Mouse (Mus musculus) lung, embryonic 14.5 days (tissue): Measurements from ENCODE around the gene Atp11a. TPM values are rescaled to one million over a fixed set of nuclear protein-coding genes. Genes with fewer than 3 reads are reported as not detected.

ENCODE experiments used
- ATAC-seq: fragments of 200-750 bp; cut with Nextera tagmentation; 2 replicates; pipeline ENCODE4 v1.8.0; 2017; ENCODE audit warnings: mild to moderate bottlenecking, moderate TSS enrichment, moderate library complexity; ENCODE audit not compliant: insufficient read depth
- DNase-seq: peaks from one replicate; pipeline ENCODE4 v3.0.0-alpha.2; 2015
- H3K27ac ChIP-seq: fragments of 300-500 bp; sonication (generic); 2 replicates; pipeline ENCODE4 v1.5.1; 2014; ENCODE audit warnings: low read depth, mild to moderate bottlenecking, moderate library complexity
- H3K27me3 ChIP-seq: fragments of 300-500 bp; sonication (generic); 2 replicates; pipeline ENCODE4 v1.6.1; 2014; ENCODE audit warnings: low read length, control low read depth; ENCODE audit not compliant: insufficient read depth
- H3K36me3 ChIP-seq: fragments of 300-500 bp; sonication (generic); 2 replicates; pipeline ENCODE4 v1.6.1; 2014; ENCODE audit warnings: control low read depth; ENCODE audit not compliant: insufficient read depth
- H3K4me1 ChIP-seq: fragments of 300-500 bp; sonication (generic); 2 replicates; pipeline ENCODE4 v1.6.1; 2014; ENCODE audit warnings: antibody characterized with exemption, control low read depth; ENCODE audit not compliant: insufficient read depth
- H3K4me2 ChIP-seq: fragments of 300-500 bp; sonication (generic); 2 replicates; pipeline ENCODE4 v1.6.1; 2014; ENCODE audit warnings: mild to moderate bottlenecking
- H3K4me3 ChIP-seq: fragments of 300-500 bp; sonication (generic); 2 replicates; pipeline ENCODE4 v1.5.1; 2014; ENCODE audit warnings: low read depth, low read length
- H3K9ac ChIP-seq: fragments of 300-500 bp; sonication (generic); 2 replicates; pipeline ENCODE4 v1.6.1; 2014
- H3K9me3 ChIP-seq: fragments of 300-500 bp; sonication (generic); 2 replicates; pipeline ENCODE4 v1.6.1; 2016; ENCODE audit warnings: low read depth, low read length, control low read depth
- CTCF ChIP-seq: IDR thresholded peaks from 2 replicates; pipeline ENCODE4 v1.5.1; 2016; ENCODE audit warnings: antibody characterized with exemption, low read depth
- WGBS: fragments of 180-500 bp; shearing (Covaris S2); extraction: QIAGEN DNeasy Blood & Tissue Kit; methylation state at CpG from one replicate; pipeline ENCODE4 v1.1.7; 2014; 5-methylcytosine and 5-hydroxymethylcytosine counted together
- polyA plus RNA-seq: library from polyadenylated mRNA; unstranded; fragments of >200 nt; fragmentation: Nextera tagmentation; extraction: Ambion mirVana; gene quantifications from 2 replicates; pipeline ENCODE4 v1.2.1, GENCODE M21; 2014

The Atp11a gene
- polyA plus RNA-seq, 1 experiment from 2014 or later: 26.7 TPM

DNA sequence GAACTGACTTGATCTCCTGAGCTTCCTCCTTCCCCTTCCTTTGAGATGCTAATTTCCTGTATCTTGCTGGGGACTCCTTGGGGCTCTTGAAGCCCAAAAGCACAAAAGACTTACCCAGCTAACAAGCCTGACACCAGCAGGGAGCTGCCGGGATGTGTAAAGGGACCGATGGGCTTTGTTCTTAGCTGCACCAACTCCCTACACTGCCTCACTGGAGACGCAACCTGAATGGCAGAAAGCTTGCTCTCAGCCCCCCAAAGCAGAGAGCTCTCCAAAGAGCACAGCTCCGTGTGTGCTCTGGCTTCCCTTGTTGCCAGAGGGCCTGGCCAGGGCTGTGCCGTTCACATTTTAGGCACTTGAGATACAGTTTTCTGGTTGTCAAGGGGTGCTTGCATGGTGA lies 114.6 kb downstream of the Atp11a start:
- Histone ChIP-seq H3K4me3 (no peak overlapping the region), H3K9ac (no peak overlapping the region), H3K9me3 (no peaks in the 10 kb centered on the region), H3K27me3 (no peaks in the 10 kb centered on the region), H3K4me2 (no peak overlapping the region), H3K27ac (no peak overlapping the region), H3K4me1 (no peaks in the 10 kb centered on the region), H3K36me3 (no peaks in the 10 kb centered on the region)
- DNase-seq (no peak), ATAC-seq (no peak)
- 13% methylated on average over 5 of the region's 5 CpGs for WGBS
- no peak for TF ChIP-seq CTCF

DNA sequence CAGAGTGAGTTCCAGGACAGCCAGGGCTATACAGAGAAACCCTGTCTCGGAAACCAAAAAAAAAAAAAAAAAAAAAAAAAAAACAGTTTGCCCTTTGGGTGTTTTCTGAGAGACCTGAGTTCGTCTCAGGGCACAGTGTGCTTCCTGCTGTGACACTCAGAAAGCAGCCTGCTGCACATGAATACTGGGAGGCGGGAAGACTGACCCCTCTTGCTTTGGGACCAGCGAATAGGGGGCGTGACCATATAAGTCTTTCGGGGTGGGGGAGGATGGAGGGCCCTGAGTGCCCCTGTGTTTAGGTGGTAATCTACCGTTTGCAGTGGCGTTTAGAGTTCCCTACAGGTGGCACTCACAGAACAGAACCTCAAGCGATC lies 116.2 kb downstream of the Atp11a start:
- no peak overlapping the region for H3K27ac ChIP-seq
- 8% methylated on average over 8 of the region's 9 CpGs for WGBS
- no peaks in the 10 kb centered on the region for H3K36me3 ChIP-seq
- no peaks in the 10 kb centered on the region for H3K9me3 ChIP-seq
- H3K4me3 ChIP-seq: peak overlapping the region; percentile 47
- no peak for DNase-seq
- no peak for TF ChIP-seq CTCF
- H3K4me2 ChIP-seq: peak overlapping the region; percentile 82
- H3K9ac ChIP-seq: peak overlapping the region; percentile 46
- H3K27me3 ChIP-seq: no peaks in the 10 kb centered on the region
- no peaks in the 10 kb centered on the region for H3K4me1 ChIP-seq
- ATAC-seq: no peak

DNA sequence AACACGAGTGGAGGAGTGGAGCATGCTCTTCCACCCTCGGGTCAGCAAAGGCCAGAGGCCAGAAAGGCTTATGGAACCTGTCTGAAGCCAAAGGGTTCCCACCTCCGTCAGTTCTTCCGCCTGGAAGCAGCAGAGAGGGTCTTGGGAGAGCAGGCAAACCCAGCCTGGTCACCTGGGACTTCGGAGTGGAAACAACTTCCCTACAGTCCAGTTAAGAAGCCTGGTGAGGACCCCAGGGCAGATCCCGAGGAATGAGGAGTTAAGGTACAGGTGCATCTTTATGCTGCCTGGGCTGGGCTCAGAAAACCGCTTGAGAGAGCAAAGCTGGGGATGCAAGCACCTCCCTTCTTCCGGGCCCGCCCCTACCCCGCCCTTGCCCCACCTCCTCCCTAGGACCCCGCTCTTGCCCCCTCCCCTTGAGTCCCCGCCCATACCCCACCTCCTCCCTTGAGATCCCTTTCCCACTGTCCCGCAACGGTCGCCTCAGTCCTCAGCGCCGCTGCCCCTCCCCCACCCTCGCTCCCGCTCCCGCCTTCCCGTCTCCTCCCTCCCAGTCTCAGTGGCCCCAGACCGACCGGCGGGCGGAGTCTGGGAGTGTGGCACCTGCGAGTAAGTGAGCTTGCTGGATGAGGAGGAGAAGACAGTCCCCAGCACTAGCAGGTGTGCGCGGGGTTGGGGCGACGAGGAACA lies 116.7 kb downstream of the Atp11a start, which contains the start of gene Mcf2l:
Gene Mcf2l, plus strand, starts transcription at position 450 of the 690 bp plus-strand sequence.
- Histone ChIP-seq H3K9me3 (no peaks in the 10 kb centered on the region), H3K27me3 (no peaks in the 10 kb centered on the region), H3K4me3 (peak within 1 kb of the TSS; percentile 47), H3K4me1 (no peaks in the 10 kb centered on the region), H3K9ac (peak within 1 kb of the TSS; percentile 46), H3K4me2 (peak within 1 kb of the TSS; percentile 82), H3K27ac (no peak within 1 kb of the TSS), H3K36me3 (no peaks in the 10 kb centered on the region)
- peak; percentile 71 for DNase-seq
- peak; percentile 81 for ATAC-seq
- no peak for TF ChIP-seq CTCF
- WGBS: 1% methylated on average over 30 of the region's 30 CpGs

DNA sequence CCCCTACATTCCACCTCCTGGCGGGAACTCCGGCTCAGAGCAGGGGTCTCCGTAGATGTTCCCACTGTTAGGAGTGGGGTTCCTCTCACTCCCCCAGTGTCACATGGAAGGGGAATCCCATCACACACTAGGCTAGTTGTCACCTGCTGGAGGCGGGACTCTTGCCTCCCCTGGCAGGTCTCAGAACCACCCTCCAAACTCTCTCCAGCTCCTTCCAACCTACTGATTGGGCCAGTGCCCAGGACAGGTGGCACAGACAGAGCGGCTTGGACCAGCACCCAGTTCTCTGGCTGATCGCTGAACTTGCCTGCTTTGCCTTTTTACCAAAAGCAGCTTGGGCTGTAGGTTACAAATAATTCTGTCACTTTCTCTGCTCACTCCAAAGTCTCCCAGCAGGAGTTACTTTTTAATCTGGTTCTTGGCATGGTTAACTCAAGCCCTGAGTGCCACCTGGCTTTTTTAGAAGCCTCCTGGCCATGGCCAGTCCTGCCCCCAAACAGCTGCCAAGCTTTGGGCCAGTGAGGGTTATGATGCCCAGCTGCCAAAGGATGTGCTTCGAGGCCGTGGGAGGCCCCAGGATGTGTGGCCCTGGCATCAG lies 117.5 kb downstream of the Atp11a start:
- H3K27me3 ChIP-seq: no peaks in the 10 kb centered on the region
- H3K9ac ChIP-seq: peak overlapping the region; percentile 46
- ATAC-seq (peak; percentile 39), DNase-seq (no peak)
- no peaks in the 10 kb centered on the region for H3K4me1 ChIP-seq
- peak overlapping the region; percentile 82 for H3K4me2 ChIP-seq
- no peaks in the 10 kb centered on the region for H3K9me3 ChIP-seq
- no peak overlapping the region for H3K27ac ChIP-seq
- H3K4me3 ChIP-seq: peak overlapping the region; percentile 47
- WGBS: 19% methylated on average over 8 of the region's 8 CpGs
- no peaks in the 10 kb centered on the region for H3K36me3 ChIP-seq
- no peak for TF ChIP-seq CTCF

DNA sequence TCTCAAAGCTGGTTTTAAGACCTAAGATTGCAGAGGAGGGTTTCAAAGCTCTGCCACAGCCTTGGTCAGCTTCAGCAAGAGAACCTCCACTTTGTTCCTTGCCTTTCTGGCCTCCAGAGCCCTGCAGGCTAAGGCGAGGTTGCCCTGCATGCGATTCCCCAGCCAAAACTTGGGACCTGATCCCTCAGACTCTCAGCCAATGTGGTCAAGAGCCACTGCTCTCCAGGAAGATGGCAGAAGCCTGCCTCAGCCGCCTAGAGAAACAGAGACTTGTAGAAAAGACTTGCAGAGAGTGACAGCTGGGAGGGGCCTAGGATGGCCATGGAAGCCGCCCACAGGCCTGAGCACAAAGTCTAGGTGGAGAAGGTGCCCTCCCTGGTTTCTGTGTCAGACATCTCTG lies 118.2 kb downstream of the Atp11a start:
- Histone ChIP-seq H3K27ac (no peak overlapping the region), H3K9ac (no peak overlapping the region), H3K36me3 (no peaks in the 10 kb centered on the region), H3K4me1 (no peaks in the 10 kb centered on the region), H3K4me2 (no peak overlapping the region; the same call in 1 of the 2 replicates), H3K9me3 (no peaks in the 10 kb centered on the region), H3K4me3 (no peak overlapping the region), H3K27me3 (no peaks in the 10 kb centered on the region)
- WGBS: 78% methylated on average over 4 of the region's 4 CpGs
- TF ChIP-seq CTCF: no peak
- DNase-seq (no peak), ATAC-seq (no peak)

DNA sequence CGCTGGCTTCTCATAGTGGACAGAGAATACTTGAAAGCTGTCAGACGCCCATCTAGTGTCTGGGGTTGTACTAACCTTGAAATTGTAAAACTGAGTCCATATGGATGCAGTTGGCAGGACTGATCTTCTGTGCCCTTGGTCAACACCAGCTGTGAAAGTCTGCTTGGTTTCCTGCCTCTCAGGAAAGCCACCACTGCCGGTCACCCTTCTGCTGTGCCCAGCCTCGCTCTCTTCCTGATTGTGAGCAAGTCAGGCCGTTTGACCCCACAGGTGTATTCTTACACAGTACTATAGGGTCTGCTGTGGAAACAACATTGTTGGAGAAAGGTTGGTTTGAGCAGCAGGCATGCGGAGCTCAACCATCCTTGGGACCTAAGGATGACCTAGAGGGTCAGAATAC lies 120.3 kb downstream of the Atp11a start:
- H3K4me3 ChIP-seq: no peak overlapping the region
- H3K36me3 ChIP-seq: no peaks in the 10 kb centered on the region
- no peak overlapping the region for H3K27ac ChIP-seq
- WGBS: 71% methylated on average over 6 of the region's 6 CpGs
- no peak for TF ChIP-seq CTCF
- no peaks in the 10 kb centered on the region for H3K4me1 ChIP-seq
- H3K9ac ChIP-seq: no peak overlapping the region
- DNase-seq (no peak), ATAC-seq (no peak)
- H3K4me2 ChIP-seq: no peak overlapping the region
- no peaks in the 10 kb centered on the region for H3K27me3 ChIP-seq
- H3K9me3 ChIP-seq: no peaks in the 10 kb centered on the region

DNA sequence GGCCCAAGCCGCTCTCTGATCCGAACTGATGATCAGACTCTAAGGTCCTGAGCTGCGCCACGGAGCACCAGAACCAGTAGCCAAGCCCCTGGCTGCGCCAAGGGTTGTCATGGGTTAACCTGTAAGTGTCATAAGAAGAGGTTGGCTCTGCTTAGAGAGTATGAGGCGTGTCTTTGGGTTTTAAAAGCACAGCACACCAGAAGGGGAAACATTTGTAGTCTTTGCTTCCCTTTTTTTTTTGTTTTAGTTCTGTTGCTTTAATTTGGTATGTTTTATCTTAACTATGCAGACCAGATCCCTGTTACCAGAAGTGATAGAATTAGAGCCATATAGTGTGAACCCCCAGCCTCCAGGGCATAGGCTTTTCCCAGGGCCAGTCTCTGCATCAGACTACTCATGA lies 123.3 kb downstream of the Atp11a start:
- Histone ChIP-seq H3K4me1 (peaks cover 6% of the 10 kb centered on the region; the same call in 1 of the 2 replicates), H3K27ac (no peak overlapping the region), H3K9me3 (no peaks in the 10 kb centered on the region), H3K4me2 (no peak overlapping the region), H3K9ac (no peak overlapping the region; the same call in 1 of the 2 replicates), H3K36me3 (no peaks in the 10 kb centered on the region), H3K27me3 (no peaks in the 10 kb centered on the region), H3K4me3 (no peak overlapping the region)
- DNase-seq: no peak
- ATAC-seq: no peak
- 78% methylated on average over 6 of the region's 6 CpGs for WGBS
- no peak for TF ChIP-seq CTCF
